10 mouse cellular contexts compared by ENCODE assay signal in the genomic region with DNA sequence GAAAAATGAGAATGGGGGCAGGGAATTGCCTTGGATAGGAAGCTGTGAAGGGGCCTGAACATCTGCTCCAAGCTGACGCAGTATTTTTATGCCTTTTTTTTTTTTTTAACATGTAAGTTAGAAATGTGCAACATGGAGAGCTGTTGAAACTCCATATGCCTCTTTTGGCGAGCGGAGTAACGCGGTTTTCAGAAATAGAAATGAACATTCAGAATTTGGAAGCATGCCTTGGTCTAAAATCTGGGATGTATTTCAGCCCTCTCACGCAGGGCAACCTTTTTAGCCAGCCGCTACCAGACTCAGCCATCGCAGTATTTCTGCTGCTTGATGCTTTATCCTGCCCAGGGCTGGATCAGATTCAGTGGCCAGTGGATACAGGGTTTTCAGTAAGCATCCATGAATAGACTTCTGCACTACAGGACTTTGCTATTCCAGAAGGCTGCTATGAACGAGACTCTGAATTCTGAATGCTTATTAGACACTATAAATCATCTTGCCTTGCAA.
DNase-seq lines count a peak whose midpoint lies in the region; ATAC-seq lines count a peak whose summit lies in the region.
"Had no signal": no experiment of that assay in that cellular context is flagged by ENCODE, and none has a peak within 500 bp of the region (broad histone marks: within the 10 kb centered on the region; RNA-seq: fewer than 3 reads in every experiment).

No protein-coding gene starts in this region.

- H3K27ac ChIP-seq in intestine, embryonic 16.5 days (ENCODE audit: low read length) = 0 out of 2 replicates have a peak overlapping the region, but pooled peaks have one; percentile 6
- no peak overlapping the region for H3K27ac ChIP-seq in intestine, embryonic 15.5 days
- peak overlapping the region; percentile 62 for H3K27ac ChIP-seq in neural tube, embryonic 15.5 days (replicated peaks)
- no peak overlapping the region for H3K27ac ChIP-seq in liver, embryonic 11.5 days (ENCODE audit: low read depth, low read length)

- H3K27me3 ChIP-seq in intestine, embryonic 16.5 days (replicated peaks; ENCODE audit: control insufficient read depth, insufficient read depth, low read length) = no peaks in the 10 kb centered on the region
- no peaks in the 10 kb centered on the region for H3K27me3 ChIP-seq in intestine, embryonic 15.5 days (replicated peaks)
- no peaks in the 10 kb centered on the region for H3K27me3 ChIP-seq in neural tube, embryonic 15.5 days (replicated peaks)
- no peaks in the 10 kb centered on the region for H3K27me3 ChIP-seq in liver, embryonic 11.5 days (replicated peaks; ENCODE audit: control insufficient read depth, insufficient read depth, low read length)

- peak; percentile 66 to 74 for DNase-seq in cerebellum, postnatal 25 days
- peak; percentile 58 to 69 for DNase-seq in layer of hippocampus, adult 8-10 months (ENCODE audit: low spot score in 2 of 2)
- no peak for DNase-seq in spleen, postnatal 14 days (ENCODE audit: low spot score in 2 of 2)
- no peak for DNase-seq in liver, embryonic 11.5 days (ENCODE audit: low spot score)
- no peak for DNase-seq in testis, postnatal 14 days (ENCODE audit: low spot score)
- DNase-seq: kidney, adult 2 months had no signal

- H3K9ac ChIP-seq in intestine, embryonic 16.5 days (ENCODE audit: low read depth, low read length) = no peak overlapping the region
- no peak overlapping the region for H3K9ac ChIP-seq in intestine, embryonic 15.5 days
- no peak overlapping the region for H3K9ac ChIP-seq in neural tube, embryonic 15.5 days (replicated peaks)
- H3K9ac ChIP-seq in liver, embryonic 11.5 days (ENCODE audit: low read depth, low read length) = no peak overlapping the region

- H3K9me3 ChIP-seq in intestine, embryonic 16.5 days (ENCODE audit: control insufficient read depth, low read length) = no peaks in the 10 kb centered on the region
- H3K9me3 ChIP-seq in intestine, embryonic 15.5 days = no peaks in the 10 kb centered on the region
- H3K9me3 ChIP-seq in neural tube, embryonic 15.5 days (replicated peaks) = no peaks in the 10 kb centered on the region
- no peaks in the 10 kb centered on the region for H3K9me3 ChIP-seq in liver, embryonic 11.5 days (ENCODE audit: control insufficient read depth, low read length)

- 68% methylated on average over 9 of the region's 9 CpGs for WGBS in intestine, embryonic 16.5 days
- 74% methylated on average over 9 of the region's 9 CpGs for WGBS in intestine, embryonic 15.5 days
- 58% methylated on average over 9 of the region's 9 CpGs for WGBS in neural tube, embryonic 15.5 days
- WGBS in liver, embryonic 11.5 days = 84% methylated on average over 9 of the region's 9 CpGs

- no peak overlapping the region for H3K4me2 ChIP-seq in intestine, embryonic 16.5 days (ENCODE audit: low read depth, low read length)
- no peak overlapping the region for H3K4me2 ChIP-seq in intestine, embryonic 15.5 days (replicated peaks)
- H3K4me2 ChIP-seq in neural tube, embryonic 15.5 days = no peak overlapping the region
- no peak overlapping the region for H3K4me2 ChIP-seq in liver, embryonic 11.5 days

- no peak for ATAC-seq in intestine, embryonic 16.5 days
- no peak for ATAC-seq in intestine, embryonic 15.5 days
- no peak for ATAC-seq in neural tube, embryonic 15.5 days (ENCODE audit: low FRiP score)
- ATAC-seq in liver, embryonic 11.5 days (replicated peaks; ENCODE audit: low FRiP score) = no peak
- ATAC-seq: activated CD4-positive, CD25-positive, alpha-beta regulatory T cell, adult 4 months had no signal

- H3K36me3 ChIP-seq in intestine, embryonic 16.5 days (ENCODE audit: control insufficient read depth, insufficient read depth, low read length) = no peaks in the 10 kb centered on the region
- H3K36me3 ChIP-seq in intestine, embryonic 15.5 days = no peaks in the 10 kb centered on the region
- no peaks in the 10 kb centered on the region for H3K36me3 ChIP-seq in neural tube, embryonic 15.5 days
- H3K36me3 ChIP-seq in liver, embryonic 11.5 days (ENCODE audit: control insufficient read depth, insufficient read depth, low read length) = no peaks in the 10 kb centered on the region

- H3K4me1 ChIP-seq in intestine, embryonic 16.5 days (ENCODE audit: control insufficient read depth, insufficient read depth, low read length) = no peaks in the 10 kb centered on the region
- H3K4me1 ChIP-seq in intestine, embryonic 15.5 days (replicated peaks) = no peaks in the 10 kb centered on the region
- peaks cover 12% of the 10 kb centered on the region for H3K4me1 ChIP-seq in neural tube, embryonic 15.5 days
- H3K4me1 ChIP-seq in liver, embryonic 11.5 days (replicated peaks; ENCODE audit: control insufficient read depth, insufficient read depth, low read length) = no peaks in the 10 kb centered on the region

- H3K4me3 ChIP-seq in intestine, embryonic 16.5 days (ENCODE audit: low read length) = no peak overlapping the region
- H3K4me3 ChIP-seq in intestine, embryonic 15.5 days (replicated peaks) = no peak overlapping the region
- H3K4me3 ChIP-seq in neural tube, embryonic 15.5 days (replicated peaks) = no peak overlapping the region
- H3K4me3 ChIP-seq in liver, embryonic 11.5 days (ENCODE audit: low read depth, low read length) = no peak overlapping the region

Comparison
In these comparisons a context has a peak if more than half of its experiments do, and no peak if none do; other contexts are left out.
1. H3K27ac ChIP-seq: peak in intestine, embryonic 16.5 days (single experiment) and neural tube, embryonic 15.5 days (single experiment); none in intestine, embryonic 15.5 days (single experiment) and liver, embryonic 11.5 days (single experiment).
2. DNase-seq: peak in cerebellum, postnatal 25 days (2 of 2) and layer of hippocampus, adult 8-10 months (2 of 2); none in spleen, postnatal 14 days (0 of 2), liver, embryonic 11.5 days (single experiment) and testis, postnatal 14 days (single experiment).